Comparison of ENCODE assay signal across 8 mouse cellular contexts in the genomic region with DNA sequence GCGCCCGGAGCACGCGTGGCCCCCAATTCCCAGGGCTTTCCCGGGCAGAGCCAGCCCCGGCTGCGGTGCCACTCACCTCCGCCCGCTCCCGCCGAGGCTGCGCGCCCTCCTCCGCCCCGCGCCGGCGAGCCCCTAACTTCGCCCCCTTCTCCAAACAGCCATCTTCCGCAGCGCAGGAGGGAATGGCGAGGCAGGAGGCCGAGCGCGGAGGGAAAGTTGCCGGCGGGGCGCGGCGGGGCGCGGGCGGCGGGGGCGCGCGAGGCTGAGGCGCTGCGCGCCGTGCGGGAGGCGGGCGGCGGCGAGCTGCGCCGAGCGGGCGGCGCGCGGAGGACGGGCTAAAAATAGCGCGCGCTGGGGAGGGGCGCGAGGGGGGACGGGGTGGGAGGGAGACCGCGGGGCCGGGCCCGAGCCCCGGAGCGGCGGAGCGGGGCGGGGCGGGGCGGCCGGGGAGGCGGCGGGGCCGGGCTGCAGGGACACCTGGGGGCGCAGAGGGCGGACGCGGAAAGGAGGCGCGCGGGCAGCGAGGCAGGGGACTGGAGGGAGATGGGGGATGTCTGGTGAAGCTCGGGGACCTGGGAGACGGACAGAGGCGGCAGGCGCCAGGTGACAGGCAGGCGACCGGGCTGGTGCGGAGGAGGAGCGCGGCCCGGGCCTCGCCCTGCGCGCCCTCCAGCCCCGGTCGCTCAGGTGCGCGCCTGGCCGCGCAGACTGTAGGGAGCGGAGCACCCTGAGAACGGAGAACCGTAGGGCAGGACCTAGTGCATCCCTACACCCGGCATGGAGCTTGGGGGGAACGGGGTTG. TPM values are rescaled to one million over a fixed set of nuclear protein-coding genes. Genes with fewer than 3 reads are reported as not detected.
DNase-seq lines count a peak whose midpoint lies in the region; ATAC-seq and TF ChIP-seq lines count a peak whose summit lies in the region.

No protein-coding gene starts in this region.

- DNase-seq in layer of hippocampus, postnatal 10 days (ENCODE audit: low spot score in 2 of 2), result peak; percentile 35 to 54
- DNase-seq in lung, postnatal 10 days, result peak; percentile 7
- no peak for DNase-seq in adrenal gland, postnatal 36 days

- H3K9ac ChIP-seq in heart, embryonic 12.5 days, result peak overlapping the region; percentile 80

- TF ChIP-seq CTCF in small intestine, adult 2 months (IDR thresholded peaks at IDR 0.05; ENCODE audit: extremely low read depth, insufficient read length, insufficient replicate concordance, low read depth, low read length), result no peak

- 1% methylated on average over 82 of the region's 107 CpGs for WGBS in heart, embryonic 12.5 days
- 2% methylated on average over 106 of the region's 107 CpGs for WGBS in small intestine, adult 2 months

- TF ChIP-seq POLR2A in small intestine, adult 2 months (IDR thresholded peaks at IDR 0.05; ENCODE audit: low read depth, low read length), result no peak

- peak overlapping the region; percentile 88 for H3K4me2 ChIP-seq in heart, embryonic 12.5 days

- peaks cover 8% of the 10 kb centered on the region; the same call in 1 of the 2 replicates for H3K4me1 ChIP-seq in megakaryocyte, embryonic 14.5 days
- no peaks in the 10 kb centered on the region for H3K4me1 ChIP-seq in heart, embryonic 12.5 days (replicated peaks)
- 0 out of 2 replicates have a peak, but pooled peaks cover 3% of the 10 kb centered on the region for H3K4me1 ChIP-seq in small intestine, adult 2 months (ENCODE audit: control insufficient read depth, insufficient read depth, insufficient read length, low read length)

- no peaks in the 10 kb centered on the region for H3K9me3 ChIP-seq in megakaryocyte, embryonic 14.5 days
- no peaks in the 10 kb centered on the region for H3K9me3 ChIP-seq in heart, embryonic 12.5 days (replicated peaks)

- H3K27ac ChIP-seq in heart, embryonic 12.5 days (ENCODE audit: poor library complexity, severe bottlenecking), result no peak overlapping the region
- no peak overlapping the region for H3K27ac ChIP-seq in small intestine, adult 2 months (ENCODE audit: insufficient read depth, low read depth, low read length)

- no peaks in the 10 kb centered on the region for H3K36me3 ChIP-seq in megakaryocyte, embryonic 14.5 days (replicated peaks; ENCODE audit: low read length)
- H3K36me3 ChIP-seq in heart, embryonic 12.5 days, result no peaks in the 10 kb centered on the region
- no peaks in the 10 kb centered on the region for H3K36me3 ChIP-seq in small intestine, adult 2 months (ENCODE audit: control insufficient read depth, insufficient read depth, low read length)

- no peak for ATAC-seq in megakaryocyte, adult 5-6 weeks (ENCODE audit: poor library complexity, severe bottlenecking)
- peak; percentile 64 for ATAC-seq in common myeloid progenitor, adult 5-6 weeks (replicated peaks; ENCODE audit: low read depth, poor library complexity, severe bottlenecking)
- ATAC-seq in heart, embryonic 12.5 days (ENCODE audit: insufficient number of reproducible peaks, low FRiP score), result peak; percentile 79

- H3K27me3 ChIP-seq in megakaryocyte, embryonic 14.5 days (replicated peaks), result peaks cover 31% of the 10 kb centered on the region
- H3K27me3 ChIP-seq in heart, embryonic 12.5 days (replicated peaks), result peaks cover 17% of the 10 kb centered on the region
- peaks cover 13% of the 10 kb centered on the region for H3K27me3 ChIP-seq in small intestine, adult 2 months (ENCODE audit: control insufficient read depth, insufficient read depth, low read length)

- peak overlapping the region; percentile 89 for H3K4me3 ChIP-seq in megakaryocyte, embryonic 14.5 days (replicated peaks)
- peak overlapping the region; percentile 83 for H3K4me3 ChIP-seq in heart, embryonic 12.5 days
- peak overlapping the region; percentile 70 for H3K4me3 ChIP-seq in small intestine, adult 2 months (ENCODE audit: low read depth, low read length)

RNA-seq across cellular contexts. Expression of a gene that starts 10.0 kb away (rescaled TPM):
- polyA plus RNA-seq in megakaryocyte, embryonic 14.5 days (2012; ENCODE audit: insufficient read depth, low replicate concordance), result not detected in 2 replicates
- 10.8 and 12.5 TPM in 2 replicates for total RNA-seq in megakaryocyte, adult 5-6 weeks (2015)
- 16.0 and 16.2 TPM in 2 replicates for total RNA-seq in megakaryocyte, adult 5-6 weeks (2017)
- total RNA-seq in common myeloid progenitor, adult 5-6 weeks (2017), result 7.8 and 12.2 TPM in 2 replicates
- polyA plus RNA-seq in heart, embryonic 12.5 days (2016; fragmentation: Nextera tagmentation; extraction: Ambion mirVana), result 28.9 and 31.8 TPM in 2 replicates
- total RNA-seq in layer of hippocampus, postnatal 10 days (2021), result 10 to 100 TPM; 53.9 to 60.0 TPM
- 0.62 and 0.84 TPM in 2 replicates for polyA plus RNA-seq in small intestine, adult 2 months (2012; rRNA removed)
- 1 to 10 TPM in 1 of 2 experiments, under 1 TPM in 1; 0.99 to 1.0 TPM for total RNA-seq in adrenal gland, postnatal 36 days (2021)

Comparison
In these comparisons a context has a peak if more than half of its experiments do, and no peak if none do; other contexts are left out.
1. DNase-seq: peak in layer of hippocampus, postnatal 10 days (2 of 2) and lung, postnatal 10 days (single experiment); none in adrenal gland, postnatal 36 days (0 of 2).
2. Peak in every context shown above with its lines, with median percentiles within 50 percentile points of each other: H3K4me3 ChIP-seq.